Mouse (Mus musculus) T-helper 1 cell (primary cell): ENCODE data around the gene Jade2.

Experiments used
- in situ Hi-C: fragments of 300-600 bp; cut with MboI, MseI; formaldehyde crosslinking; loops from one replicate; pipeline ENCODE4 v1.15.1; 2025; ENCODE audit warnings: high pct_unique_total_duplicates

The Jade2 gene

GRCm38 (mm10) chr11:51835598-51835997 lies 21.9 kb downstream of the Jade2 start:
- in situ Hi-C loops = no loop called here

- in situ Hi-C loops = no loop called here
Observed at GRCm38 (mm10) chr11:51834067-51834411, 23.4 kb downstream of the Jade2 start.

- in situ Hi-C loops = no loop called here
Observed at GRCm38 (mm10) chr11:51833393-51834066, 23.9 kb downstream of the Jade2 start.

- in situ Hi-C loops = no loop called here
Observed at GRCm38 (mm10) chr11:51832992-51833391, 24.5 kb downstream of the Jade2 start.

- in situ Hi-C loops = no loop called here
Observed at GRCm38 (mm10) chr11:51831962-51832909, 25.2 kb downstream of the Jade2 start.

- in situ Hi-C loops = loop anchor here (5.0 kb wide), 1 partner anchor 142 kb away; the partner anchor contains the start of gene Cdkn2aipnl
Observed at GRCm38 (mm10) chr11:51824867-51825424, 32.5 kb downstream of the Jade2 start.

GRCm38 (mm10) chr11:51823963-51824753 lies 33.3 kb downstream of the Jade2 start:
- in situ Hi-C loops = loop anchor here (5.0 kb wide), 1 partner anchor 143 kb away; the partner anchor contains the start of gene Cdkn2aipnl

- in situ Hi-C loops = loop anchor here (5.0 kb wide), 1 partner anchor 144 kb away; the partner anchor contains the start of gene Cdkn2aipnl
Observed at GRCm38 (mm10) chr11:51823271-51823670, 34.2 kb downstream of the Jade2 start.

- in situ Hi-C loops = loop anchor here (5.0 kb wide), 1 partner anchor 145 kb away; the partner anchor contains the start of gene Cdkn2aipnl
Observed at GRCm38 (mm10) chr11:51822736-51823135, 34.7 kb downstream of the Jade2 start.

GRCm38 (mm10) chr11:51820861-51821260 lies 36.6 kb downstream of the Jade2 start:
- in situ Hi-C loops = loop anchor here (5.0 kb wide), 1 partner anchor 146 kb away; the partner anchor contains the start of gene Cdkn2aipnl

GRCm38 (mm10) chr11:51819964-51820363 lies 37.5 kb downstream of the Jade2 start:
- in situ Hi-C loops = loop anchor here (5.0 kb wide), 1 partner anchor 147 kb away; the partner anchor contains the start of gene Cdkn2aipnl

GRCm38 (mm10) chr11:51818837-51819236 lies 38.6 kb downstream of the Jade2 start:
- in situ Hi-C loops = no loop called here

GRCm38 (mm10) chr11:51817756-51818155 lies 39.7 kb downstream of the Jade2 start:
- in situ Hi-C loops = no loop called here

- in situ Hi-C loops = no loop called here
Observed at GRCm38 (mm10) chr11:51812022-51812546, 45.4 kb downstream of the Jade2 start.

- in situ Hi-C loops = no loop called here
Observed at GRCm38 (mm10) chr11:51811230-51811629, 46.2 kb downstream of the Jade2 start.

GRCm38 (mm10) chr11:51809632-51810224 lies 47.7 kb downstream of the Jade2 start:
- in situ Hi-C loops = no loop called here

GRCm38 (mm10) chr11:51807108-51807879 lies 50.2 kb downstream of the Jade2 start:
- in situ Hi-C loops = no loop called here

GRCm38 (mm10) chr11:51805221-51805981 lies 52.1 kb downstream of the Jade2 start:
- in situ Hi-C loops = no loop called here
